7 mouse cellular contexts compared by ENCODE assay signal in the genomic region with DNA sequence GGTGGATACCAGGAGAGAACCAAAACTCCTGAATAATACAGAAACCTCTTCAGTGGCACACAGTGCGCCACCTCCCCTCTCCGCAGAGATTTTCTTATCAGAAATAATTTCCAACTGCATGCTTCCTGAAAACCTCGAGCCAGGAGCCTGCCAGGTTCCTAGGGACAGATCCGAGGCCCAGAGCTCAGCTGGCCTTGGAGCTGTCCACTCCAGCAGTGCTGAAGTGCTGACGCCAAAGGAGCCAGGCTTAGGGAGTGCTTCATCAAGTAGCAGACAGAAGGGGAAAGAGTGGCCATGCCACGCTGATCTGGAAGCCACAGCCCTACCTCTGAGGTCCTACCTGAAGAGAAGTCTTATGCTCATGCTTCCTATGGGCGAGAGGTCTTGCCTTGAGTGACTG. TPM values are rescaled to one million over a fixed set of nuclear protein-coding genes. Genes with fewer than 3 reads are reported as not detected.
A peak's percentile ranks its signal among the peaks of the same experiment; 100 is the strongest.
DNase-seq lines count a peak whose midpoint lies in the region; ATAC-seq lines count a peak whose summit lies in the region.

No protein-coding gene starts in this region.

- no peaks in the 10 kb centered on the region for H3K9me3 ChIP-seq in embryonic facial prominence, embryonic 10.5 days
- no peaks in the 10 kb centered on the region for H3K9me3 ChIP-seq in hindbrain, embryonic 12.5 days (replicated peaks)
- no peaks in the 10 kb centered on the region for H3K9me3 ChIP-seq in liver, embryonic 11.5 days (ENCODE audit: control insufficient read depth, low read length)

- peak overlapping the region; percentile 19; the same call in 1 of the 2 replicates for H3K4me3 ChIP-seq in embryonic facial prominence, embryonic 10.5 days
- peak overlapping the region; percentile 69; the same call in 1 of the 2 replicates for H3K4me3 ChIP-seq in hindbrain, embryonic 12.5 days
- no peak overlapping the region for H3K4me3 ChIP-seq in liver, embryonic 11.5 days (ENCODE audit: low read depth, low read length)

- peak; percentile 42 for DNase-seq in CD4-positive helper T cell, adult 2 months (ENCODE audit: low read depth, low spot score)
- DNase-seq in Muller cell, postnatal 12 days (ENCODE audit: inconsistent ontology term): peak; percentile 58
- DNase-seq in embryonic facial prominence, embryonic 10.5 days (ENCODE audit: low spot score): peak; percentile 87
- DNase-seq in liver, embryonic 11.5 days (ENCODE audit: low spot score): peak; percentile 79
- DNase-seq in urinary bladder, postnatal 4 days (ENCODE audit: low spot score in 2 of 2): peak; percentile 55 to 84

- H3K4me2 ChIP-seq in hindbrain, embryonic 12.5 days (replicated peaks): peak overlapping the region; percentile 77
- no peak overlapping the region for H3K4me2 ChIP-seq in liver, embryonic 11.5 days

- H3K9ac ChIP-seq in hindbrain, embryonic 12.5 days: no peak overlapping the region; the same call in 1 of the 2 replicates
- no peak overlapping the region for H3K9ac ChIP-seq in liver, embryonic 11.5 days (ENCODE audit: low read depth, low read length)

- H3K27me3 ChIP-seq in embryonic facial prominence, embryonic 10.5 days (replicated peaks; ENCODE audit: low read depth, poor library complexity, severe bottlenecking): peaks cover 40% of the 10 kb centered on the region
- H3K27me3 ChIP-seq in hindbrain, embryonic 12.5 days: peaks cover 16% of the 10 kb centered on the region
- peaks cover 39% of the 10 kb centered on the region for H3K27me3 ChIP-seq in liver, embryonic 11.5 days (replicated peaks; ENCODE audit: control insufficient read depth, insufficient read depth, low read length)

- H3K4me1 ChIP-seq in embryonic facial prominence, embryonic 10.5 days: peaks cover 18% of the 10 kb centered on the region
- H3K4me1 ChIP-seq in hindbrain, embryonic 12.5 days: peaks cover 21% of the 10 kb centered on the region
- H3K4me1 ChIP-seq in liver, embryonic 11.5 days (replicated peaks; ENCODE audit: control insufficient read depth, insufficient read depth, low read length): peaks cover 2% of the 10 kb centered on the region; the same call in 1 of the 2 replicates

- no peak overlapping the region for H3K27ac ChIP-seq in embryonic facial prominence, embryonic 10.5 days (replicated peaks)
- H3K27ac ChIP-seq in hindbrain, embryonic 12.5 days: no peak overlapping the region
- no peak overlapping the region for H3K27ac ChIP-seq in liver, embryonic 11.5 days (ENCODE audit: low read depth, low read length)

- ATAC-seq in hindbrain, embryonic 12.5 days (ENCODE audit: low FRiP score): no peak
- ATAC-seq in liver, embryonic 11.5 days (replicated peaks; ENCODE audit: low FRiP score): no peak
- ATAC-seq in monocyte, adult 5-6 weeks (replicated peaks; ENCODE audit: insufficient number of reproducible peaks, low FRiP score, low TSS enrichment, poor library complexity, severe bottlenecking): 0 out of 2 replicates have a peak, but pooled peaks have one; percentile 13

- WGBS in embryonic facial prominence, embryonic 10.5 days: 12% methylated on average over 7 of the region's 7 CpGs
- 14% methylated on average over 7 of the region's 7 CpGs for WGBS in hindbrain, embryonic 12.5 days
- WGBS in liver, embryonic 11.5 days: 9% methylated on average over 7 of the region's 7 CpGs

- peaks cover 23% of the 10 kb centered on the region for H3K36me3 ChIP-seq in embryonic facial prominence, embryonic 10.5 days (replicated peaks)
- H3K36me3 ChIP-seq in hindbrain, embryonic 12.5 days: peaks cover 34% of the 10 kb centered on the region
- no peaks in the 10 kb centered on the region for H3K36me3 ChIP-seq in liver, embryonic 11.5 days (ENCODE audit: control insufficient read depth, insufficient read depth, low read length)

RNA-seq across cellular contexts. Expression of gene Maneal, which starts 1.5 kb away (rescaled TPM):
- 1.0 and 1.2 TPM in 2 replicates for polyA plus RNA-seq in embryonic facial prominence, embryonic 10.5 days (2016; fragmentation: Nextera tagmentation; extraction: Ambion mirVana)
- polyA plus RNA-seq in hindbrain, embryonic 12.5 days (2016; fragmentation: Nextera tagmentation; extraction: Ambion mirVana): 4.4 and 7.3 TPM in 2 replicates
- 0.18 and 0.23 TPM in 2 replicates for polyA plus RNA-seq in liver, embryonic 11.5 days (2014; fragmentation: Nextera tagmentation; extraction: Ambion mirVana)
- 0.53 to 0.76 TPM in 2 of 3 replicates, not detected in the other for total RNA-seq in monocyte, adult 5-6 weeks (2017)

RNA-seq across cellular contexts. Expression of gene 1110065P20Rik, which starts 9.4 kb away (rescaled TPM):
- polyA plus RNA-seq in embryonic facial prominence, embryonic 10.5 days (2016; fragmentation: Nextera tagmentation; extraction: Ambion mirVana): 38.9 and 40.3 TPM in 2 replicates
- 77.6 and 84.0 TPM in 2 replicates for polyA plus RNA-seq in hindbrain, embryonic 12.5 days (2016; fragmentation: Nextera tagmentation; extraction: Ambion mirVana)
- 25.5 and 26.2 TPM in 2 replicates for polyA plus RNA-seq in liver, embryonic 11.5 days (2014; fragmentation: Nextera tagmentation; extraction: Ambion mirVana)
- 5.5 to 6.7 TPM (median 6.5 TPM) in 3 replicates for total RNA-seq in monocyte, adult 5-6 weeks (2017)

RNA-seq across cellular contexts. Expression of gene Yrdc, which starts 10.0 kb away (rescaled TPM):
- polyA plus RNA-seq in embryonic facial prominence, embryonic 10.5 days (2016; fragmentation: Nextera tagmentation; extraction: Ambion mirVana): 40.4 and 41.1 TPM in 2 replicates
- polyA plus RNA-seq in hindbrain, embryonic 12.5 days (2016; fragmentation: Nextera tagmentation; extraction: Ambion mirVana): 44.4 and 48.5 TPM in 2 replicates
- 43.5 and 49.2 TPM in 2 replicates for polyA plus RNA-seq in liver, embryonic 11.5 days (2014; fragmentation: Nextera tagmentation; extraction: Ambion mirVana)
- 28.9 to 39.6 TPM (median 38.2 TPM) in 3 replicates for total RNA-seq in monocyte, adult 5-6 weeks (2017)

RNA-seq across cellular contexts. Expression of gene Epha10, which starts 20.3 kb away (rescaled TPM):
- 1.1 and 1.6 TPM in 2 replicates for polyA plus RNA-seq in embryonic facial prominence, embryonic 10.5 days (2016; fragmentation: Nextera tagmentation; extraction: Ambion mirVana)
- polyA plus RNA-seq in hindbrain, embryonic 12.5 days (2016; fragmentation: Nextera tagmentation; extraction: Ambion mirVana): 6.8 and 7.5 TPM in 2 replicates
- 0.08 TPM in 1 of 2 replicates, not detected in the other for polyA plus RNA-seq in liver, embryonic 11.5 days (2014; fragmentation: Nextera tagmentation; extraction: Ambion mirVana)
- total RNA-seq in monocyte, adult 5-6 weeks (2017): not detected in 3 replicates

RNA-seq across cellular contexts. Expression of gene Mtf1, which starts 58.5 kb away (rescaled TPM):
- 15.9 and 17.9 TPM in 2 replicates for polyA plus RNA-seq in embryonic facial prominence, embryonic 10.5 days (2016; fragmentation: Nextera tagmentation; extraction: Ambion mirVana)
- polyA plus RNA-seq in hindbrain, embryonic 12.5 days (2016; fragmentation: Nextera tagmentation; extraction: Ambion mirVana): 12.4 and 13.7 TPM in 2 replicates
- polyA plus RNA-seq in liver, embryonic 11.5 days (2014; fragmentation: Nextera tagmentation; extraction: Ambion mirVana): 21.2 and 24.2 TPM in 2 replicates
- 33.8 to 50.2 TPM (median 34.0 TPM) in 3 replicates for total RNA-seq in monocyte, adult 5-6 weeks (2017)
